In genomic region chr11:6527256-6528185, GRCm38 (mm10) we compare ENCODE assay signal across 8 mouse cellular contexts. TPM values are rescaled to one million over a fixed set of nuclear protein-coding genes. Genes with fewer than 3 reads are reported as not detected.
A peak's percentile ranks its signal among the peaks of the same experiment; 100 is the strongest.
DNase-seq lines count a peak whose midpoint lies in the region; ATAC-seq and TF ChIP-seq lines count a peak whose summit lies in the region.

No protein-coding gene starts in this region.

- H3K4me3 ChIP-seq in liver, adult 2 months (ENCODE audit: insufficient read depth, low read depth, low read length): peak overlapping the region; percentile 86
- peak overlapping the region; percentile 52 for H3K4me3 ChIP-seq in hindbrain, embryonic 14.5 days (replicated peaks; ENCODE audit: low read length)
- peak overlapping the region; percentile 62 for H3K4me3 ChIP-seq in midbrain, embryonic 16.5 days (ENCODE audit: low read depth, low read length)

- H3K9me3 ChIP-seq in hindbrain, embryonic 14.5 days (ENCODE audit: control insufficient read depth, low read length): no peaks in the 10 kb centered on the region
- H3K9me3 ChIP-seq in midbrain, embryonic 16.5 days (replicated peaks; ENCODE audit: control insufficient read depth, low read length, poor library complexity, severe bottlenecking): no peaks in the 10 kb centered on the region

- H3K79me2 ChIP-seq in liver, adult 2 months (ENCODE audit: control insufficient read depth, insufficient read depth, low read length): no peaks in the 10 kb centered on the region

- peak overlapping the region; percentile 74 for H3K9ac ChIP-seq in liver, adult 2 months (ENCODE audit: low read depth, low read length)
- H3K9ac ChIP-seq in hindbrain, embryonic 14.5 days: peak overlapping the region; percentile 66
- H3K9ac ChIP-seq in midbrain, embryonic 16.5 days (ENCODE audit: low read depth, low read length): peak overlapping the region; percentile 73

- no peaks in the 10 kb centered on the region for H3K27me3 ChIP-seq in liver, adult 2 months (ENCODE audit: control insufficient read depth, insufficient read depth, low read length)
- no peaks in the 10 kb centered on the region for H3K27me3 ChIP-seq in hindbrain, embryonic 14.5 days (ENCODE audit: control insufficient read depth, insufficient read depth, low read length)
- no peaks in the 10 kb centered on the region for H3K27me3 ChIP-seq in midbrain, embryonic 16.5 days (ENCODE audit: control insufficient read depth, insufficient read depth, low read depth, low read length)

- H3K27ac ChIP-seq in liver, adult 2 months (replicated peaks; ENCODE audit: insufficient read depth, low read depth, low read length): peak overlapping the region; percentile 57
- peak overlapping the region; percentile 69 for H3K27ac ChIP-seq in hindbrain, embryonic 14.5 days
- peak overlapping the region; percentile 77 for H3K27ac ChIP-seq in midbrain, embryonic 16.5 days (ENCODE audit: low read length)

- 20% methylated on average over 10 of the region's 10 CpGs for WGBS in liver, adult 2 months
- 19% methylated on average over 10 of the region's 10 CpGs for WGBS in hindbrain, embryonic 14.5 days
- 20% methylated on average over 10 of the region's 10 CpGs for WGBS in midbrain, embryonic 16.5 days

- TF ChIP-seq POLR2A in liver, adult 2 months (IDR thresholded peaks at IDR 0.05; ENCODE audit: extremely low read depth, insufficient read depth, low read length): no peak
- TF ChIP-seq POLR2A in brain, embryonic 14.5 days (IDR thresholded peaks at IDR 0.05; ENCODE audit: borderline replicate concordance, extremely low read depth, insufficient read depth, insufficient read length, poor library complexity, severe bottlenecking): no peak

- ATAC-seq in hindbrain, embryonic 14.5 days (ENCODE audit: low FRiP score): peak; percentile 13; the same call in 1 of the 2 replicates
- ATAC-seq in midbrain, embryonic 16.5 days: peak; percentile 55

- H3K4me2 ChIP-seq in hindbrain, embryonic 14.5 days (replicated peaks): peak overlapping the region; percentile 64
- H3K4me2 ChIP-seq in midbrain, embryonic 16.5 days (ENCODE audit: low read length): peak overlapping the region; percentile 87

- H3K4me1 ChIP-seq in liver, adult 2 months (ENCODE audit: control insufficient read depth, insufficient read depth, low read length): peaks cover 1% of the 10 kb centered on the region; the same call in 1 of the 2 replicates
- H3K4me1 ChIP-seq in hindbrain, embryonic 14.5 days (replicated peaks; ENCODE audit: control insufficient read depth, insufficient read depth, low read length): peaks cover 9% of the 10 kb centered on the region
- H3K4me1 ChIP-seq in midbrain, embryonic 16.5 days (ENCODE audit: control insufficient read depth, insufficient read depth, low read length): peaks cover 9% of the 10 kb centered on the region

- peaks cover 23% of the 10 kb centered on the region for H3K36me3 ChIP-seq in liver, adult 2 months (ENCODE audit: control insufficient read depth, insufficient read depth, low read length)
- H3K36me3 ChIP-seq in hindbrain, embryonic 14.5 days (replicated peaks; ENCODE audit: control insufficient read depth, insufficient read depth): peaks cover 26% of the 10 kb centered on the region
- peaks cover 14% of the 10 kb centered on the region for H3K36me3 ChIP-seq in midbrain, embryonic 16.5 days (ENCODE audit: control insufficient read depth, insufficient read depth, low read length)

- no peak for TF ChIP-seq CTCF in liver, adult 2 months (IDR thresholded peaks at IDR 0.05; ENCODE audit: low read depth, low read length)
- TF ChIP-seq CTCF in brain, embryonic 14.5 days (IDR thresholded peaks at IDR 0.05; ENCODE audit: borderline replicate concordance, extremely low read depth, insufficient read depth, insufficient read length): no peak

- DNase-seq in liver, adult 2 months (ENCODE audit: extremely low read depth, low read depth, low spot score): no peak
- no peak for DNase-seq in liver
- peak; percentile 4 for DNase-seq in brain, embryonic 14.5 days (ENCODE audit: low read depth)
- no peak for DNase-seq in hindbrain, embryonic 14.5 days (ENCODE audit: low spot score)
- DNase-seq in thymus, postnatal 10 days (ENCODE audit: low spot score in 2 of 2): no peak
- no peak for DNase-seq in cerebellum, adult 8-10 months
- no peak for DNase-seq in ovary, postnatal 36 days (ENCODE audit: low spot score)

RNA-seq across cellular contexts. Expression of gene Myo1g, which starts 6.8 kb away (rescaled TPM):
- 1.1 and 2.6 TPM in 2 replicates for total RNA-seq in liver, adult 2 months (2014; rRNA removed)
- polyA plus RNA-seq in liver, adult 2 months (2012; rRNA removed): 1.4 and 2.3 TPM in 2 replicates
- 0.56 and 0.79 TPM in 2 replicates for polyA plus RNA-seq in brain, embryonic 14.5 days (2012; rRNA removed)
- polyA plus RNA-seq in hindbrain, embryonic 14.5 days (2014; fragmentation: Nextera tagmentation; extraction: Ambion mirVana): 0.31 and 0.74 TPM in 2 replicates
- polyA plus RNA-seq in midbrain, embryonic 16.5 days (2015; fragmentation: Nextera tagmentation; extraction: Ambion mirVana): 0.19 and 0.53 TPM in 2 replicates

RNA-seq across cellular contexts. Expression of gene Ccm2, which starts 19.2 kb away (rescaled TPM):
- 16.5 and 18.6 TPM in 2 replicates for total RNA-seq in liver, adult 2 months (2014; rRNA removed)
- polyA plus RNA-seq in liver, adult 2 months (2012; rRNA removed): 43.7 and 49.6 TPM in 2 replicates
- polyA plus RNA-seq in brain, embryonic 14.5 days (2012; rRNA removed): 91.9 and 113 TPM in 2 replicates
- polyA plus RNA-seq in hindbrain, embryonic 14.5 days (2014; fragmentation: Nextera tagmentation; extraction: Ambion mirVana): 89.0 and 89.4 TPM in 2 replicates
- polyA plus RNA-seq in midbrain, embryonic 16.5 days (2015; fragmentation: Nextera tagmentation; extraction: Ambion mirVana): 81.4 and 84.3 TPM in 2 replicates

RNA-seq across cellular contexts. Expression of gene Purb, which starts 51.8 kb away (rescaled TPM):
- total RNA-seq in liver, adult 2 months (2014; rRNA removed): 11.2 and 12.6 TPM in 2 replicates
- polyA plus RNA-seq in liver, adult 2 months (2012; rRNA removed): 2.5 and 2.6 TPM in 2 replicates
- 8.8 and 12.8 TPM in 2 replicates for polyA plus RNA-seq in brain, embryonic 14.5 days (2012; rRNA removed)
- 9.8 and 9.9 TPM in 2 replicates for polyA plus RNA-seq in hindbrain, embryonic 14.5 days (2014; fragmentation: Nextera tagmentation; extraction: Ambion mirVana)
- 11.2 and 11.7 TPM in 2 replicates for polyA plus RNA-seq in midbrain, embryonic 16.5 days (2015; fragmentation: Nextera tagmentation; extraction: Ambion mirVana)
